Mouse (Mus musculus) heart, embryonic 10.5 days (tissue): ENCODE results near the gene Agl. TPM values are rescaled to one million over a fixed set of nuclear protein-coding genes. Genes with fewer than 3 reads are reported as not detected.

Source experiments
- DNase-seq: peaks from one replicate; pipeline ENCODE4 v3.0.0-alpha.2; 2017; ENCODE audit warnings: low spot score
- H3K27ac ChIP-seq: fragments of 300-500 bp; sonication (generic); 2 replicates; pipeline ENCODE4 v1.5.1; 2016; ENCODE audit warnings: mild to moderate bottlenecking
- H3K27me3 ChIP-seq: fragments of 300-500 bp; sonication (generic); 2 replicates; pipeline ENCODE4 v1.6.1; 2016; ENCODE audit warnings: mild to moderate bottlenecking; ENCODE audit not compliant: poor library complexity, insufficient read depth, severe bottlenecking
- H3K36me3 ChIP-seq: fragments of 300-500 bp; sonication (generic); 2 replicates; pipeline ENCODE4 v1.6.1; 2016; ENCODE audit warnings: mild to moderate bottlenecking, moderate library complexity
- H3K4me1 ChIP-seq: fragments of 300-500 bp; sonication (generic); 2 replicates; pipeline ENCODE4 v1.6.1; 2016; ENCODE audit warnings: mild to moderate bottlenecking
- H3K4me3 ChIP-seq: fragments of 300-500 bp; sonication (generic); 2 replicates; pipeline ENCODE4 v1.5.1; 2016; ENCODE audit warnings: mild to moderate bottlenecking, moderate library complexity
- H3K9me3 ChIP-seq: fragments of 300-500 bp; sonication (generic); 2 replicates; pipeline ENCODE4 v1.6.1; 2016; ENCODE audit warnings: mild to moderate bottlenecking, moderate library complexity
- WGBS: fragments of 180-500 bp; shearing (Covaris S2); methylation state at CpG from one replicate; pipeline ENCODE4 v1.1.7; 2016; 5-methylcytosine and 5-hydroxymethylcytosine counted together
- polyA plus RNA-seq: library from polyadenylated mRNA; unstranded; fragments of >200 nt; fragmentation: Nextera tagmentation; extraction: Ambion mirVana; gene quantifications from 2 replicates; pipeline ENCODE4 v1.2.1, GENCODE M21; 2016

The Agl gene
- polyA plus RNA-seq, 1 experiment from 2014 or later = 30.7 TPM

GRCm38 (mm10) chr3:116809221-116809620, 1.3 kb upstream of the Agl start:
- Histone ChIP-seq H3K9me3 (no peaks in the 10 kb centered on the region), H3K4me3 (peak overlapping the region; percentile 78; the same call in 1 of the 2 replicates), H3K4me1 (peaks cover 24% of the 10 kb centered on the region), H3K27ac (no peak overlapping the region), H3K36me3 (no peaks in the 10 kb centered on the region), H3K27me3 (no peaks in the 10 kb centered on the region)
- WGBS = 91% methylated on average over 6 of the region's 6 CpGs
- peak; percentile 56 for DNase-seq

GRCm38 (mm10) chr3:116808507-116809217, 696 bp upstream of the Agl start:
- Histone ChIP-seq H3K27ac (peak overlapping the region; percentile 94), H3K27me3 (no peaks in the 10 kb centered on the region), H3K4me3 (peak overlapping the region; percentile 78), H3K9me3 (no peaks in the 10 kb centered on the region), H3K36me3 (no peaks in the 10 kb centered on the region), H3K4me1 (peaks cover 24% of the 10 kb centered on the region)
- WGBS = 57% methylated on average over 10 of the region's 10 CpGs
- peak; percentile 79 for DNase-seq

GRCm38 (mm10) chr3:116805866-116806265, 2.1 kb downstream of the Agl start:
- no peaks in the 10 kb centered on the region for H3K9me3 ChIP-seq
- H3K27ac ChIP-seq = peak overlapping the region; percentile 29; the same call in 1 of the 2 replicates
- peak; percentile 54 for DNase-seq
- H3K27me3 ChIP-seq = no peaks in the 10 kb centered on the region
- H3K36me3 ChIP-seq = peaks cover 12% of the 10 kb centered on the region; the same call in 1 of the 2 replicates
- H3K4me3 ChIP-seq = peak overlapping the region; percentile 29; the same call in 1 of the 2 replicates
- 80% methylated on average over 3 of the region's 3 CpGs for WGBS
- H3K4me1 ChIP-seq = peaks cover 32% of the 10 kb centered on the region

GRCm38 (mm10) chr3:116804746-116805285, 3.1 kb downstream of the Agl start:
- WGBS = 62% methylated on average over 6 of the region's 6 CpGs
- DNase-seq = peak; percentile 66
- H3K9me3 ChIP-seq = no peaks in the 10 kb centered on the region
- H3K4me1 ChIP-seq = peaks cover 32% of the 10 kb centered on the region
- peaks cover 14% of the 10 kb centered on the region; the same call in 1 of the 2 replicates for H3K36me3 ChIP-seq
- H3K27me3 ChIP-seq = no peaks in the 10 kb centered on the region
- H3K4me3 ChIP-seq = peak overlapping the region; percentile 22; the same call in 1 of the 2 replicates
- H3K27ac ChIP-seq = peak overlapping the region; percentile 11; the same call in 1 of the 2 replicates

- 22% methylated on average over 8 of the region's 8 CpGs for WGBS
- Histone ChIP-seq H3K4me3 (peak overlapping the region; percentile 36; the same call in 1 of the 2 replicates), H3K27me3 (no peaks in the 10 kb centered on the region), H3K36me3 (peaks cover 30% of the 10 kb centered on the region), H3K4me1 (peaks cover 21% of the 10 kb centered on the region), H3K27ac (no peak overlapping the region; the same call in 1 of the 2 replicates), H3K9me3 (no peaks in the 10 kb centered on the region)
- peak; percentile 69 for DNase-seq
Measured at GRCm38 (mm10) chr3:116801755-116802154, 6.2 kb downstream of the Agl start.

GRCm38 (mm10) chr3:116798821-116799510, 9.0 kb downstream of the Agl start:
- Histone ChIP-seq H3K4me3 (no peak overlapping the region), H3K27me3 (no peaks in the 10 kb centered on the region), H3K27ac (no peak overlapping the region), H3K36me3 (peaks cover 50% of the 10 kb centered on the region), H3K9me3 (no peaks in the 10 kb centered on the region), H3K4me1 (peaks cover 8% of the 10 kb centered on the region)
- 65% methylated on average over 4 of the region's 4 CpGs for WGBS
- DNase-seq = peak; percentile 66

GRCm38 (mm10) chr3:116788851-116789250, 19.1 kb downstream of the Agl start:
- H3K36me3 ChIP-seq = peaks cover 87% of the 10 kb centered on the region
- no peaks in the 10 kb centered on the region for H3K9me3 ChIP-seq
- no peak for DNase-seq
- no peak overlapping the region for H3K27ac ChIP-seq
- no peak overlapping the region for H3K4me3 ChIP-seq
- H3K27me3 ChIP-seq = no peaks in the 10 kb centered on the region
- 89% methylated on average over 5 of the region's 5 CpGs for WGBS
- no peaks in the 10 kb centered on the region for H3K4me1 ChIP-seq

GRCm38 (mm10) chr3:116786543-116786942, 21.4 kb downstream of the Agl start:
- H3K27me3 ChIP-seq = no peaks in the 10 kb centered on the region
- H3K4me3 ChIP-seq = no peak overlapping the region
- H3K4me1 ChIP-seq = no peaks in the 10 kb centered on the region
- H3K36me3 ChIP-seq = peaks cover 90% of the 10 kb centered on the region
- H3K27ac ChIP-seq = no peak overlapping the region
- H3K9me3 ChIP-seq = no peaks in the 10 kb centered on the region
- no peak for DNase-seq
- WGBS = 88% methylated on average over 9 of the region's 9 CpGs

- WGBS = 90% methylated on average over 8 of the region's 8 CpGs
- Histone ChIP-seq H3K36me3 (peaks cover 90% of the 10 kb centered on the region), H3K27ac (no peak overlapping the region)
Measured at GRCm38 (mm10) chr3:116785820-116786219, 22.1 kb downstream of the Agl start.

GRCm38 (mm10) chr3:116784811-116785210, 23.2 kb downstream of the Agl start:
- DNase-seq = no peak
- Histone ChIP-seq H3K9me3 (no peaks in the 10 kb centered on the region), H3K27me3 (no peaks in the 10 kb centered on the region), H3K4me1 (no peaks in the 10 kb centered on the region), H3K27ac (no peak overlapping the region), H3K4me3 (no peak overlapping the region), H3K36me3 (peaks cover 90% of the 10 kb centered on the region)
- WGBS = 88% methylated on average over 8 of the region's 8 CpGs

More at GRCm38 (mm10) chr3:116785820-116786219, 22.1 kb downstream of the Agl start:
- no peaks in the 10 kb centered on the region for H3K4me1 ChIP-seq
- no peaks in the 10 kb centered on the region for H3K9me3 ChIP-seq
- no peak for DNase-seq
- no peak overlapping the region for H3K4me3 ChIP-seq
- H3K27me3 ChIP-seq = no peaks in the 10 kb centered on the region

- Histone ChIP-seq H3K27me3 (no peaks in the 10 kb centered on the region), H3K36me3 (peaks cover 89% of the 10 kb centered on the region), H3K4me3 (no peak overlapping the region), H3K4me1 (no peaks in the 10 kb centered on the region), H3K27ac (no peak overlapping the region), H3K9me3 (no peaks in the 10 kb centered on the region)
- DNase-seq = no peak
- WGBS = 86% methylated on average over 12 of the region's 12 CpGs
Measured at GRCm38 (mm10) chr3:116784290-116784689, 23.7 kb downstream of the Agl start.

- Histone ChIP-seq H3K36me3 (peaks cover 93% of the 10 kb centered on the region), H3K27ac (no peak overlapping the region), H3K4me1 (no peaks in the 10 kb centered on the region), H3K27me3 (no peaks in the 10 kb centered on the region), H3K9me3 (no peaks in the 10 kb centered on the region), H3K4me3 (no peak overlapping the region)
- WGBS = 72% methylated on average over 2 of the region's 2 CpGs
- DNase-seq = no peak
Measured at GRCm38 (mm10) chr3:116776961-116777360, 31.0 kb downstream of the Agl start.

GRCm38 (mm10) chr3:116773836-116774235, 34.1 kb downstream of the Agl start:
- 82% methylated on average over 12 of the region's 12 CpGs for WGBS
- no peaks in the 10 kb centered on the region for H3K27me3 ChIP-seq

More at GRCm38 (mm10) chr3:116773836-116774235, 34.1 kb downstream of the Agl start:
- Histone ChIP-seq H3K36me3 (peaks cover 87% of the 10 kb centered on the region), H3K4me1 (no peaks in the 10 kb centered on the region), H3K4me3 (no peak overlapping the region), H3K9me3 (no peaks in the 10 kb centered on the region), H3K27ac (no peak overlapping the region)
- DNase-seq = no peak
